Comparison of ENCODE assay signal across 8 mouse cellular contexts in the genomic region with DNA sequence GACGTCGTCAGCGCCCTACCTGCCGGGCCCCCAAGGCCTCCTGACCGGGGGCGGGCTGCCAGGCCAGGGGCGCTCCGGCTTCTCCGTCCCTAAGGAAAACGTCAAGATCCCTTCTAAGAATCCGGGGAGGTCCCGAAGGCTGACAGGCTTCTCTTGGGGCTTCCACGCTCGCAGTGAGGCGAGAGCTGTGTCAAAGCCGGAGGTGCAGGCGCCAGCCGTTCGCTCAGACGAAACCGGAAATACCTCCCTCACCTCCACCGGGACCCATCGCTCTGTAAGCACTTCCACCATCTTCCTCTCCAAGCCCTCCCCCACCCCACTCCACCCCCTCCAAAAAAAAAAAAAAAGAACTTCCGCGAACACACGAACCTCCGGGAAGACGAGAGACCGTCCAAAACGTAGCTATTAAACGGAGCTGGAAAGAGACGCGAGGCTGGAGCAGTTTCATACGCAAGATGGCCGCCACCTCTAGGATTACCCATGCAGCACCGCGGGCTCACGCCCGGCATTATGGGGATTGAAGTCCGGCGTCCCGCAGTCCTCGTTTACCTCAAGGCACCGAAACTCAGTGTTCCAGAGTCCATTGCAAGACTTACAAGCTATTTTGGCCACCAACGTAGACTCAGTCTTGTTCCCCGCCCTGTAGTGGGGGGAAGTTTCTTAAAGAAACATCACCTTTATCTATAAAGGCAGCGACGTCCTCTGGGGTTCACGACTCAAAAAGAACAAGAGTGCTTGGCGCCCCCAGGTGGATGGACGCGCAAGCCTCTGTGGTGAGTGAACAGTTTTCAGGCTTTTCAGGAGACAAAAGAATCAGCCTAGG. TPM values are rescaled to one million over a fixed set of nuclear protein-coding genes. Genes with fewer than 3 reads are reported as not detected.
DNase-seq lines count a peak whose midpoint lies in the region; ATAC-seq and TF ChIP-seq lines count a peak whose summit lies in the region.

No protein-coding gene starts in this region.

- no peaks in the 10 kb centered on the region for H3K9me3 ChIP-seq in hindbrain, embryonic 10.5 days
- H3K9me3 ChIP-seq in lung, postnatal 0 days (ENCODE audit: low read length) = no peaks in the 10 kb centered on the region

- peak overlapping the region; percentile 91 for H3K4me3 ChIP-seq in hindbrain, embryonic 10.5 days
- peak overlapping the region; percentile 71 for H3K4me3 ChIP-seq in lung, postnatal 0 days (ENCODE audit: low read depth, low read length)

- H3K27me3 ChIP-seq in hindbrain, embryonic 10.5 days (ENCODE audit: insufficient read depth, poor library complexity, severe bottlenecking) = no peaks in the 10 kb centered on the region
- no peaks in the 10 kb centered on the region for H3K27me3 ChIP-seq in lung, postnatal 0 days (replicated peaks; ENCODE audit: insufficient read depth, low read length)

- TF ChIP-seq EP300 in lung, postnatal 0 days (IDR thresholded peaks at IDR 0.05) = 0 out of 2 replicates have a peak, but pooled peaks have one; percentile 55

- peak overlapping the region; percentile 88 for H3K9ac ChIP-seq in lung, postnatal 0 days (replicated peaks; ENCODE audit: low read depth)

- under 1% methylated on average over 52 of the region's 52 CpGs for WGBS in hindbrain, embryonic 10.5 days
- under 1% methylated on average over 50 of the region's 52 CpGs for WGBS in lung, postnatal 0 days

- DNase-seq in MN1 (ENCODE audit: low spot score) = peak; percentile 100
- DNase-seq in cerebellum, adult 9-10 months = peak; percentile 99
- peak; percentile 94 for DNase-seq in hindbrain, embryonic 10.5 days (ENCODE audit: low spot score)
- DNase-seq in layer of hippocampus, adult 9-11 months = peak; percentile 99
- DNase-seq in lung, postnatal 0 days (ENCODE audit: low spot score) = peak; percentile 100
- peak; percentile 87 for DNase-seq in ovary, postnatal 14 days (ENCODE audit: low spot score)
- peak; percentile 96 for DNase-seq in thymus, postnatal 14 days

- peak; percentile 91 for TF ChIP-seq CTCF in lung, postnatal 0 days (IDR thresholded peaks at IDR 0.05)

- peaks cover 24% of the 10 kb centered on the region for H3K36me3 ChIP-seq in hindbrain, embryonic 10.5 days
- no peaks in the 10 kb centered on the region for H3K36me3 ChIP-seq in lung, postnatal 0 days (ENCODE audit: insufficient read depth, low read length)

- H3K4me1 ChIP-seq in hindbrain, embryonic 10.5 days (replicated peaks) = peaks cover 9% of the 10 kb centered on the region; the same call in 1 of the 2 replicates
- H3K4me1 ChIP-seq in lung, postnatal 0 days (ENCODE audit: insufficient read depth, low read depth, low read length) = peaks cover 6% of the 10 kb centered on the region; the same call in 1 of the 2 replicates

- H3K4me2 ChIP-seq in lung, postnatal 0 days (replicated peaks; ENCODE audit: low read depth, low read length) = peak overlapping the region; percentile 60

- H3K27ac ChIP-seq in hindbrain, embryonic 10.5 days = peak overlapping the region; percentile 93
- H3K27ac ChIP-seq in lung, postnatal 0 days (ENCODE audit: low read length) = peak overlapping the region; percentile 98

- peak; percentile 98 for ATAC-seq in frontal cortex, adult (ENCODE audit: low TSS enrichment)
- ATAC-seq in lung, postnatal 0 days = peak; percentile 99

RNA-seq across cellular contexts. Expression of gene N4bp2l2, which starts 0.6 kb away (rescaled TPM):
- polyA plus RNA-seq in hindbrain, embryonic 10.5 days (2016; fragmentation: Nextera tagmentation; extraction: Ambion mirVana) = 30.4 and 31.1 TPM in 2 replicates
- 36.7 and 37.1 TPM in 2 replicates for polyA plus RNA-seq in lung, postnatal 0 days (2015; fragmentation: Nextera tagmentation; extraction: Ambion mirVana)

RNA-seq across cellular contexts. Expression of gene Pds5b, which starts 8.2 kb away (rescaled TPM):
- polyA plus RNA-seq in hindbrain, embryonic 10.5 days (2016; fragmentation: Nextera tagmentation; extraction: Ambion mirVana) = 30.3 and 38.4 TPM in 2 replicates
- polyA plus RNA-seq in lung, postnatal 0 days (2015; fragmentation: Nextera tagmentation; extraction: Ambion mirVana) = 10.2 and 13.6 TPM in 2 replicates

Comparison
In these comparisons a context has a peak if more than half of its experiments do, and no peak if none do; other contexts are left out.
1. Peak in every context shown above with its lines: DNase-seq, ATAC-seq, H3K4me3 ChIP-seq and H3K27ac ChIP-seq.